Mouse (Mus musculus) cerebellum, postnatal 36 days (tissue): ENCODE data around the gene Paqr6.

Experiments used
- DNase-seq, 2 experiments: peaks; one replicate each; pipeline ENCODE4 v3.0.0; 2021 to 2022; ENCODE audit warnings: mixed read lengths in 2 of 2

Gene Paqr6

DNA sequence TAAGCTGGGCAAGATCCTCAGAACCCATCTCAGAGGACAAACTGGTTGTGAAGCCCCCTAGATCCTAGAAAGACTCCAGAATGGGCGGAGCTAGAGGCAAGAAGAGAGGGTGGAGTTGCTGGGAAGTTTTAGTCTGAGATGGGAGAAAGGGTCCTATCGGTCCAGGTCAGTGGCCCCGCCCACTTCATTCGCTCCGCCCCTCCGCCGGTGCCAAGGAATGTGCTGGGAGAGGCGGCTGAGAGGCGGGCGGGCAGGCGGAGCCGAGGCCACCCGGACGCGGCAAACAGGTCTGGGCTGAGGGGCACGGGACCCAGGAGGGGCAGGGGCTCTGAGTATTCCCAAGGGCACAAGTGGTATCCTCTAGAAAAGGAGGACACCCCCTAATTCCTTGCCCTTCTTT, at the start of gene Paqr6:
Paqr6 (plus strand) TSS at position 248 of the 400 bp plus-strand sequence.
- peak in 1 of 2 experiments; percentile 34 for DNase-seq

DNA sequence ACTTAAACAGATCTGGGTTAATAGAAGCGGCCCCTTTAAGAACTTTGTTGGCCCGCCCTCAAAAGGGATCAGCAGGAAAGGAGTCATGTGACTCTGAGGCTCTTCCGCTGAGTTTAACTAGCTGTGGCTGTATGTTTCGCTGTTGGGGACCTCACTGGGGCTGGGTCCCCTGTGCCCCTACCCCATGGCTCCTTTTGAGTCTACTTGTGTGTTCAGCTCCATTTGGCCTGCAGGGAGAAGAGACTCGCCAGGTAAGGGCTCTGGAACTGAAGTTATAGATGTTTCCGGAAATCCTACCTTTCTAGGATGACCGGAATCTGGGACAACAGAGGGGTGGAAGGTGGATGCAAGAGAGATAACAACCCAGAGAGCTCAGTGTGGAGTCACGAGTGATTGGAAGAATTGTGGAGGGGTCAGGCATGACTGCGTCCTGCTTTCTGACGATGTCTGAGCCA, 39.4 kb upstream of the Paqr6 start, which contains the start of gene Glmp:
Glmp (plus strand) TSS at position 73 of the 455 bp plus-strand sequence.
- DNase-seq: peak; percentile 66 to 76

DNA sequence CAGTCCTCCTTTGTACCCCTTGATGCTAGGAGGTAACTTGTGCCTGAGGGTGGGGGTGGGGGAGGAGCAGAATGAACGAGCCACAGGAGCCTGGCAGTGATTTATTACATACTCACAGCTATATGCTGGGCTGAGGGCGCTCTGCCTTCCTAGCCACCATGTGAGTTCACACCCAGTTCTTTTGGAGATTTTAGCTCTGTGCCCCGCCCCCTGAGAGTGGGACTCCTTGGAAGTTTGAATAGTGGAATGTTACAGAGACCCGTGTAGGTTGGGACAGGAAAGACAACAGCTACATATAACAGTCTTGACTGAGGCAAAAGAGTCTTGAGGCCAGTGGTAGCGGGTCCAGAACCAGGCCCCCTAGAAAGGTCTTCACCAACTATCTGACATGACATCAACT, 35.4 kb upstream of the Paqr6 start:
- DNase-seq: no peak

DNA sequence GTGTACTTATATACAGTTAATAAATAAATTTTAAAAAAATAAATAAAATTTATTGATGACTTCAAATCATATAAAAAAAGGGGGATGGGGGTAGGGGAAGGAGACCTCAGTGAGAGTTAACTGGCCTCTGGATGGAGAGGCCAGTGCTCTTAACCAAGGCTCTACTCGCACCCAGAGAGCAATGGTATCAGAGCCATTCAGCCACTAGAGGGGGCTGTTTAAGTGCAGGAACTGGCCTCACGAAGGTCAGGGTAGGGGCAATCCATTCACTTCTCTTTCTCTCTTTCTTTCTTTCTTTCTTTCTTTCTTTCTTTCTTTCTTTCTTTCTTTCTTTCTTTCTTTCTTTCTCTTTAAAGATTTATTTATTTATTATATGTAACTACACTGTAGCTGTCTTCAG, 33.1 kb upstream of the Paqr6 start:
- peak; percentile 33 to 44 for DNase-seq

DNA sequence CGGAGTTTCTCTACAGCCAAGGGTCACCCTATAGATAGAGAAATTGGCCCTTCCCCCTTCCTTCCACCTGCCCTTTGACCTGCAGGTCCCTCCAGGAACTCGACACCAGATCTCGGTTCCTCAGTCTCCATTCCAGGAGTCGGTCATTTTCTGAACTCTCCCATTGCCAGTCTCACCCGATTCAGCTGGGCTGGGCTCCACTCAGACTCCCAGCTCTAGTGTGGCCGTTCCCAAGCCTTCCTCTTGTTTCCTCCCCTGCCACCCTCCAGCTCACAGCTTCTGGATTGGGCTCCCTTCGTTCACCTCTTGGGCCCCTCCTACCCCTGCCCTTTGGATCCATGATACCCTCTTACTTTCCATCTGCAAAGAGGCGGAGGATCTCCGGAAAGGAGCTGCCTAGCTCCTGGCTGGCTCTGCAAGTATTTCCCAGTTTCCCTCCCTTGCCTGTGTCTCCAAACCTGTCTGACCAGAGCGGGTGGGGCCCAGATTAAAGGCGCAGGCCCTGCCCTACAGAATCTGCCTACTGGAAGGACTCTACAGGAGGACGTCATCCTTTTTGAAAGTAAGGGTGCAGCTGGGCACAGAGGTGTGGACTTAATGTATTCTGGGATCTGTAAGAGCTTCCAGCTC, 30.2 kb upstream of the Paqr6 start:
- no peak for DNase-seq

DNA sequence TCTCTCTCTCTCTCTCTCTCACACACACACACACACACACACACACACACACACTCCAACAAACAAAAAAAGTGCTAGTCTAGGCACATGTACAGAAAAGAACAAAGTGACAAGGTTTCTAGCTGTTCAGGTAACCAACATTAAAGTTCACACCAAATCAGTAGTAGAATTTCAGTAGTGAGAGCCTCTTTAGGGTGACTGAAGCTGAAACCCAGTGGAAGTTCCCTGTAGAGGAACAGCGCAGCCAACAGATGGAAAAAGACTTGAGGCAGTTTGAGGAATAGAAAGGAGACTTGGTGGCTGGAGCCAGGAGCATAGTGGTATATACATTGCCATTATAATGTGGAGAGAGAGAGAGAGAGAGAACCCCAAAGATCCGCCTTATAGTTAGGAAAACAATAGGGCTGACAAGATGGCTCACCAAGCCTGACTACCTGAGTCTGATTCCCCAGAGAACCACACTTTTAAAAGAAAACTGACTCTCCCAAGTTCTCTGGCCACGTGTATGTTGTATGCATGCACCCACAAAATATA, 29.4 kb upstream of the Paqr6 start:
- no peak for DNase-seq

DNA sequence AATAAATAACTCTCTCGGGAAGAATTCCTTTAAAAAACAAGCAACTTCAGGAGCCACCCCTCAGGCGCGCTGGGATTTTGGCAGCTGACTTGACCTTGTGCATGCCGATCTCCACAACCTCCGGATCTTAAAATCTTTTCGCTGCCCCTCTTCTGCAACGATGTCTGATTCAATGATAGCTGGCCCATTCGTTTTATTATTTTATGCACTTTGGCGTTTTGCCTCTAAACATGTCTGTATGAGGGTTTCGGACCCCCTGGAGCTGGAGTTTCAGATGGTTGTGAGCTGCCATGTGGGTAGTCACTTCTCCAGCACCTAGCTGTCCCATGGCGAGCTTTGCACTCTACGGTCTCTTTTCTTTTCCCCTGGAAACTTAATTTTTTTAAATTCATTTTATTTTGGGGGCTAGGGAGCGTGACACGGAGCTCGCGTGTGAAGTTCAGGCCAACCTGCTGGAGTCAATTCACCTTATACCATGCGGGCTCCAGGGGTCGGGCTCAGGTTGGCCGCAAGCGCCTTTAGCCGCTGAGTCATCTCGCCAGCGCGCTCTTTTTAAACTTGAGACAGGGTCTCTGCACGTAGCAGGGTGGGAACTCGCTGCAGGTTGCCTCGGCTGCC, 28.8 kb upstream of the Paqr6 start:
- DNase-seq: peak in 1 of 2 experiments; percentile 25

DNA sequence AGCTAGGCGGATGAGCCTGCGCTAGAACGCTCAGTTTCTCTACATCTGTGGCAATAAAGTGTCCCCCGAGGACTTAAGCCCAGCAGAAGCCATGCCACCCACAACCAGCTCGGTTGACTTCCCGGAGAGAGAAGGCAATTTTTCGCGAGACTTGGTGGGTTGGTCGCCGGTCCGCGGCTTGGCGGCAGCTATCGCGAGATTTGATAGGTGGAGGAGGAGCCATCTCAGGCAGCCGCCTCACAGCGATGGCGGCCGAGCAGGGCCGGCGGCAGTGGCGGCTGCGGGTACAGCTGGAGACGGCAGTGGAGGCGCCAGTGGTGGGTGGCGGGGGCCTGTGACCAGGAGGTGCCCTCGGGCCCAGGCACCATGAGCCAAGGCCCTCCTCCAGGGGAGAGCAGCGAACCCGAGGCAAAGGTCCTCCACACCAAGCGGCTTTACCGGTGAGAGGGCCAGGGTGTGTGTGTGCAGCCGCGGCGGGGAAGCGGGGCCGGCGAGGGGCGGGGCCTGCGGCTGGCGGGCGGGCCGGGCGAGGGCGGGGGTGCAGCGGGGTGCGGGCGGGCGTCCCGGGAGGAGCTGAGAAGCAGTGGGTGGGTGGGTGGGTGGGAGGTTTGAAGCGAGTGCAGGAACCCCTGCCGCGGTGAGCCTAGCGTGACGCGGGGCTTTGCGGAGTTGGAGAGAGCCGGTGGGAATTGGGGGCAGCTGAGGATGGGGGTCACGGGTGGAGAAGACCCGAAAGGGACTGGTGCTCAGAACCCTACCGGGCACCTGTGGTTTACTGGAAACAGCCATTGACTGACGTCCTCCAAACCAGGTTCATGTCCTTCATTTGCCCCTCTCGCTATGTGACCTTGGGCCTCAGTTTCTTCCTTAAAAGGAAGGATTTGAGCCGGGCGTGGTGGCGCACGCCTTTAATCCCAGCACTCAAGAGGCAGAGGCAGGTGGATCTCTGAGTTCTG, 28.0 kb upstream of the Paqr6 start, which contains the start of the genes Tmem79 and Smg5:
Tmem79 (minus strand) TSS at position 91 of the 956 bp plus-strand sequence.
Smg5 (plus strand) TSS at position 203 of the 956 bp plus-strand sequence.
- DNase-seq: peak; percentile 94

DNA sequence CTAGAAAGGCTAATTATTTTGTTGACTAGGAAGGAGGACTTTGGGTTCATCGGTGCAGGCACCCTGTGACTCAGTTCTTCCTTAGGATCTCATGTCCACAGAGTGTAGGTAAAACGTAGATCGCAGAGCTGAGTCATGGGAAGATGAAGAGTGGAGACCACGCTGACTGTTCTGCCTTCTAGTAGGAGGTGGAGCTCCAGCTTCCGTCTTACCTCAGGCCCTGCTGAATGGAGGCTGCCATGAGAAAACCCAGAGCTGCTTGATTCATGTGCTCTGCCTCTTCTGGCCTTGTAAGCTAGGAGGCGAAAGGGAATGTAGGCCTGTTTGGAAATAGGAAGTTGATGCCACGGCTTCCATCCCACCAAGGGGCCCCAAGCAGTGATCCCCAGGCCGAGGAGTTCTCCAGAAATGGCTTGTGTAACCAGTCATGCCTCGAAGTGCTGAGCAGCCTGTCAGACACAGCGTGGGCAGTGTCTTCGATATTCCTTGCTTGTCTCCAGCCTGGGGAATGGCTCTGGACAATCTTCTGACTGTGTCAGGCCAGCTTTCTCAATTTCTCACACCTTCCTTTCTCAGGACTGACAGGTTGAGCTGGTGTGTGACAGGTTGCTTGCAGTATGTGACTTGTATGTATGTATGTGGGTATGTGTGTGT, 26.9 kb upstream of the Paqr6 start:
- DNase-seq: no peak

DNA sequence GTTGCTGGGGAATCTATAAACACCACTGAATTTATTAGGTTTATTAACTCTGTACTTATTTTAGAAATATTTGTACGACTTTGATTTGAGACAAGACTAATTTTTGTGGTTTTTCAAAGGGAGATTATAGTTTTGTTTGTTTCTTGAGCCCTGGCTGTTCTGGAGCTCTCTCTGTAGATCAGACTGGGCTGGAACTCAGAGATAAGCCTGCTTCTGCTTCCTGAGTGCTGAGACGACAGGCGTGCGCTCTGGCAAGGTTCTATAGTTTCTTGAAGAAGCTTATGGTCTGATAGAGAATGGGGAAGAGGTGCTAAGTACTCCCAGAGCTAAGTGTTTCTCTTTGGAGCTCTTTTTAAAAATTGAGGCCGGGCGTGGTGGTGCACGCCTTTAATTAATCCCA, 26.1 kb upstream of the Paqr6 start:
- DNase-seq: no peak

DNA sequence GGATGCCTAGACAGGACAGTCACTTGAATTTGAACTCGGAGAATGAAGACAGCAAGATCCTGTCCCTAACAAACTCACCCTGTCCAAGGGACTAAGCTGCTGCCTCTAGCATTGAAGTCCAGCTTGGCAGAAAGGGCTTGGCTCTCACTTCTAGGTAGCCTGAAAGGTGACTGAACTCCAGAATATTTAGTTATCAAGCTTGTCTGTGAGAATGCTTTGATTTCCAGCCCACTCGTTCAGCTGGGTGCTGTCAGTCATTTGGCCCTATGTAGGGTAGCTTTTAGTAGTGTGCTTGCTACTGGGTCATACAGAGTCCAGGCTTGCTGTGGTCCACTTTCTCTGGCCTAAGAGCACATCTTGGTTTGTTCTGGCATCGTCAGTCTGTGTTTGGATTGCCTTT, 25.4 kb upstream of the Paqr6 start:
- DNase-seq: no peak

DNA sequence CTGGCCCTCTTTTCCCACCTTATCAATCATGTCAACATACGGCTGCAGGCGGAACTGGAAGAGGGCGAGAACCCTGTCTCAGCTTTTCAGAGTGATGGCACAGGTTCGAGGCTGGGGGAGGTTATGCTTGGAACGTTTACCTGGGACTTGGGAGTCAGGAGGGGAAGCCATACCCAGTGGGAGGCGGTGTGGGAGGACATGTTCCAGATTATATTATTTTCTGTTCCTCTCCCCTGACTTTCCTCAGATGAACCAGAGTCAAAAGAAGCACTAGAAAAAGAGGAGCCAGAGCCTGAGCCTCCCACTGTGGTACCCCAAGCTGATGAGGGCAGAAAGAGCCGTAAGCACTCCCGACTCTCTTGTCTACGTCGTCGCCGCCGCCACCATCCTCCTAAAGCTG, 13.7 kb upstream of the Paqr6 start:
- DNase-seq: no peak

DNA sequence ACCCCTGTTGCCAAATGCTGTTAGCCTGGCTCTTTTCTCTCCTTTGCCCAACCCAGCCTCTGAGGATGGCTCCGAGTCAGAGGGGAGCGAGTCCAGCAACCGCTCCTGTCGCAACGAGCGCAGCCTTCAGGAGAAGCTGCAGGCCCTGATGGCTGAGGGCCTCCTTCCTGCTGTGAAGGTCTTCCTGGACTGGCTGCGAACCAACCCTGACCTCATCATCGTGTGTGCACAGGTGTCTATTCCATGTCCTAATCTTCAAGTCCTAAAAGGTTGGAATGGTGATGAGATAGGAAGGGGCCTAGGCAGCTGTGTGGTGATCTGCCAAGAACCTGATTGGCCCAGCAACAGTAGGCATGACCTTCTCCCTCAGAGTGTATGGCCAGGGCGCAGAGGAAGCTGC, 11.5 kb upstream of the Paqr6 start:
- DNase-seq: peak; percentile 71 to 77

DNA sequence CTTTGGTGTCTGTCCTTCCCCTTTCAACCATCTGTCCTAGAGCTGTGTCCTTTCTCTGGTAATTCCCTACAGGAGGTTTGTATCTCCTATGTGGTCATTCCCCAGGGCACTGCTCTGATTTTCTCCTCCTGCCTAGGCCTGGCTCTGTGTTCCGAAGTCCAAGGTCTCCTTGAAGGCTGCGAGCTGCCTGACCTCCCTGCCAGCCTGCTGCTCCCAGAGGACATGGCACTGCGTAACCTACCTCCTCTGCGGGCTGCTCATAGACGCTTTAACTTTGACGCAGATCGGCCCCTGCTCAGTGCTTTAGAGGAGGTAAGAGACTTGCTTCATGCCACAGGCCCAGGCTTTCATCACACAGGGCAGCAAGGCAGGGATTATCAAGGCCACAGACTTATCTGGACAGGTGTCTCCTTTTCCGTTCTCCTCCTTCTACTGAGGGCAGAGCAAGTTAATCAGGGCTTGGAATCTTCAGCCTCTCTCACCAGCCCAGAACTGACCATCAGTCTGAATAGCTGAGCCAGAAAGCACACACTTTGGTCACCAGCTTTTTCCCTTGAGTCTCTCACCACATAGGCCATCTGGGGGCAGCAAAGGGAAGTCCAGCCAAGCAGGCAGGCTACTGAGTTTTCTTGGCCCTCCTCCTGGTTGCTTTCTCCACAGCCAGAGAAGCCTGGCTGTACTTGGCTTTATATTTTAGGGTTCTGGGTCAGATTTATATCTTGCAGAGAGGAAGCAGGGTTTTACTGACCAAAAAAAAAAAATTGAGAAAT, 9.8 kb upstream of the Paqr6 start:
- peak; percentile 44 to 48 for DNase-seq

DNA sequence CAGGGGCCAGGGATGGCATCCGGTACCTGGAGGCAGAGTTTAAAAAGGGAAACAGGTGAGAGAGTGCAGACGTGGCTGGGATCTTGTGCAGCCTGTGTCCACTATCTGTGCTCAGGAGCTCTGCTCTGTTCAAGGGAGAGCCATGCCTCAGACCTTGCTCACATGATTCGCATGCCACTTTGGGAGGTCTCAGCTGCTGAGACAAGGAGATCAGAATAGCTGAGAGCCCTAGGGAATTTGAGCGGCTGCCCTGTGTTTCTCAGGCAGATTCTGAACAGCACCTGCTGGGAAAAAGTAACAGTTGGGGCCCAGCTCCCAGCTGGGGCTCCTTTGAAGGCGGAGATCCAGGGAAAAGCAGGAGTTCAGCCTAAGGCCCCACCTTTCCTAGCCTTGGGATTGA, 4.8 kb upstream of the Paqr6 start:
- no peak for DNase-seq

DNA sequence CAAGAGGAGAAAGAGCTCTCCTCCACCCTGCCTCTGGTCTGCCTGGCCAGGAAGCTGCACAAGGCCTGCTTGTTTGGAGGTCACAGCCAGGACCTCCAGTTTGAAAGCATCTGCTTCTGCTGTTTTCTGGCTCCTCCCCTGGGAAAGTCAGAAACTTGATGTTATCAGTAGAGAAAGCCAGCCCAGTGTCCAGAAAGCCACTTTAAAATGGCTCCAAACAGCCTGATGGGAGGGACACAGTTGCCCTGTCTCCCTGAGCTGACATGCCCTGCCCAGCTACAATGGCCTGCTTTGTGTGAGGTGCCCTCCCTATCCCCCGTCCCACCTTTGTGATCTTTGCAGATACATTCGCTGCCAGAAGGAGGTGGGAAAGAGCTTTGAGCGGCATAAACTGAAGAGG, 4.4 kb upstream of the Paqr6 start:
- DNase-seq: no peak

DNA sequence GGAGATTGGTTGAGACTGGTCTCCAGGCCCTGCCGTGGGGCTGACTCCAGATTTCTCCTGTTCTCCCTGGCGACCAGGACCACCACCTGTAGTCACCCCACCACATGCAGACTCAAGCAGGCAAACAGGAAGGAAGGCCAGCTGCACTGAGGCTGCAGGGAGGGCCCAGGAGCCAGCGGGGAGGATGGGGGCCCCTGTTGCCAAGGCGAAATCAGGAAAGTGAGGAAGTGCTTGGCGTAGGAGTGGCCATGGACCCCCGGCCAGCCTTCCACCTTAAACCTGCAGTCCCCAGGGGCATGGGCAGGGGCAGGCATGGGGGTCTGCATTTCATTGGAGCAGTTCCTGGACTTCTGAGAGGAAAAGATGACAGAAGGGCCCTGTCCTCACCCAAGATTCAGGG, 3.3 kb upstream of the Paqr6 start:
- no peak for DNase-seq

DNA sequence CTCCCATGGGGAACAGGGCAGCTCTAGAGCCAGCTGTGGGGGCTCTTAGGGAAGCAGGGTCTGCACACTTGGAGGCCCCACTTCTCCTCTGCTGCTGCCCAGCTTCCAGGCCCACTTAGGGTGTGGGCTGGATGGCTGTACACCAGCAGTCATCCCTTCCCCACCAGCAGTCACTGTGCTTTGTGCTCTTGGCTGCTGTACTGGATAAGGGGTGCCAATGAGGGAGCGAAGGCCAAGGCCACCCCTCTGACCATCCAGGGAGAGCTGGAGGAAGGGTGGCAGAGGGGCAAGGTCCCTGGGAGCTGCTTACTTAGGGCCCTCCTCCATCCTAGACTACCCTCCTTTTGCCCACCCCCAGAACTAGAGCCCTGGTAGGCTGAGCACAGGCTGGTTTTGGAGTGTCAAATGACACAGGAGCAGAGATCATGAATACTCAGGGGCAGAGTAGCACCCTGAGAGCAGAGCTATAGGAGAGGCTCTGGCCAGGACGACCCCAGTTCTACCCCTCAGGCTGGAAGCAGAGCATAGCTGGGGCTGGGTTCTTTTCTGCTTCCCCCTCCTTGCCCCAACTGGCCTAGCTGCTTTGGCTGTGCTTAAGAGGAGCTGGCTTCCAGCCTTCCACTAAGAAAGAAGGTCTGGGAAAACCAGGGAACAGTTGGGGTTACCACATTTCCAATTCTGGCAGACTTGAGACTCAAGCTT, 2.6 kb upstream of the Paqr6 start:
- no peak for DNase-seq

DNA sequence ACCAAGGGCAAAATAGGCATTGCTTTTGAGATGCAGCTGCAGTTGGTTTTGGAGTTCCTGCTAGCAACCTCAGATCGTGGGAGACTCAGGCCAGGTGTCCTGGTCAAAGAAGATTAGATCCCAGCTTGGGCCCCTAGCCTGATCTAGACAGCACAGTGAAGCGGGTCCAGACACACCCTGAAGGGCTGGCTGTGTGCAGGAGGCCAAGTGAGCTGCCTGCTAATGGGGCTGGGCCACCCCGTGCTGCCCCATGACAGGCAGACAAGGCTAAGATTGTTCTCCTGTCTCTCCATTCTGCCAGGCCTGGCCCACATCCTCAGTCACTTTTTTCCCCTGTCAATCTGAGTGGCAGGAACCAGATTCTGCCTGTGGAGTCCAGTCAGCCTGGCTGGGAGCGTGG, 684 bp upstream of the Paqr6 start:
- DNase-seq: no peak

DNA sequence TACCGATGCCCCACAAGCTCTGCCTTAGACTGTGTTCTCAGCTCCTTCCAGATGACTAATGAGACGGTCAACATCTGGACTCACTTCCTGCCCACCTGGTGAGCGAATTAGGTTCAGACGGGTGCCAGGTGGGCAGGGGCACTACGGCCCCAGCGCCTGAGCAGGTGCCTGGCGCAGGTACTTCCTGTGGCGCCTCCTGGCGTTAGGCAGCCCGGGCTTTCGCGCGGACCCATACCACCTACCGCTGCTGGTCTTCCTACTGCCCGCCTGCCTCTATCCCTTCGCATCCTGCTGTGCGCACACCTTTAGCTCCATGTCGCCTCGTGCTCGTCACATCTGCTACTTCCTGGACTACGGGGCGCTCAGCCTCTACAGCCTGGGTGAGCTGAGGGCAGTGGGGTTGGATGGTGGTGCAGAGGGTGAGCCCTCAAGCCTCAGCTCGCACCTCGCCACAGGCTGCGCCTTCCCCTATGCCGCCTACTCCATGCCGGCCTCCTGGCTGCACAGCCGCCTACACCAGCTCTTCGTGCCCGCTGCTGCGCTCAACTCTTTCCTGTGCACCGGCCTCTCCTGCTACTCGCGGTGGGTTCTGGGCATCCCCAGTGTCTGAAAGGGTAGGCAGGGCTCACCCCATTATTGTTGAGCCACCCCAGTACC, 1.4 kb downstream of the Paqr6 start:
- DNase-seq: no peak
